Comparison of ENCODE assay signal across 23 mouse cellular contexts in genomic region chr17:73599923-73600322, GRCm38 (mm10).
A peak's percentile ranks its signal among the peaks of the same experiment; 100 is the strongest.
DNase-seq lines count a peak whose midpoint lies in the region; ATAC-seq lines count a peak whose summit lies in the region.
"Had no signal": no experiment of that assay in that cellular context is flagged by ENCODE, and none has a peak within 500 bp of the region (broad histone marks: within the 10 kb centered on the region; RNA-seq: fewer than 3 reads in every experiment).

No protein-coding gene starts in this region.

- no peak overlapping the region for H3K4me3 ChIP-seq in embryonic facial prominence, embryonic 14.5 days (ENCODE audit: low read depth, low read length)
- no peak overlapping the region for H3K4me3 ChIP-seq in embryonic facial prominence, embryonic 10.5 days
- no peak overlapping the region for H3K4me3 ChIP-seq in intestine, embryonic 14.5 days (ENCODE audit: low read depth, low read length)
- H3K4me3 ChIP-seq in intestine, embryonic 15.5 days (replicated peaks), result no peak overlapping the region
- H3K4me3 ChIP-seq: forebrain, embryonic 13.5 days; heart, embryonic 13.5 days; limb, embryonic 12.5 days; liver, embryonic 15.5 days; midbrain, embryonic 10.5 days had no signal

- H3K36me3 ChIP-seq in embryonic facial prominence, embryonic 14.5 days (ENCODE audit: control insufficient read depth, insufficient read depth, low read length), result no peaks in the 10 kb centered on the region
- no peaks in the 10 kb centered on the region for H3K36me3 ChIP-seq in embryonic facial prominence, embryonic 10.5 days (replicated peaks)
- no peaks in the 10 kb centered on the region for H3K36me3 ChIP-seq in intestine, embryonic 14.5 days (ENCODE audit: control insufficient read depth, insufficient read depth, low read length)
- H3K36me3 ChIP-seq in intestine, embryonic 15.5 days, result no peaks in the 10 kb centered on the region
- H3K36me3 ChIP-seq: heart, embryonic 13.5 days; limb, embryonic 12.5 days; liver, embryonic 15.5 days; midbrain, embryonic 10.5 days had no signal

- 53% methylated on average over 6 of the region's 6 CpGs for WGBS in embryonic facial prominence, embryonic 14.5 days
- 83% methylated on average over 6 of the region's 6 CpGs for WGBS in embryonic facial prominence, embryonic 10.5 days
- 71% methylated on average over 6 of the region's 6 CpGs for WGBS in intestine, embryonic 14.5 days
- WGBS in intestine, embryonic 15.5 days, result 76% methylated on average over 6 of the region's 6 CpGs

- H3K4me1 ChIP-seq in embryonic facial prominence, embryonic 14.5 days (ENCODE audit: control insufficient read depth, insufficient read depth, low read length), result no peaks in the 10 kb centered on the region; the same call in 1 of the 2 replicates
- no peaks in the 10 kb centered on the region for H3K4me1 ChIP-seq in embryonic facial prominence, embryonic 10.5 days
- 0 out of 2 replicates have a peak, but pooled peaks cover 2% of the 10 kb centered on the region for H3K4me1 ChIP-seq in intestine, embryonic 14.5 days (replicated peaks; ENCODE audit: control insufficient read depth, insufficient read depth, low read length)
- H3K4me1 ChIP-seq in intestine, embryonic 15.5 days (replicated peaks), result no peaks in the 10 kb centered on the region
- H3K4me1 ChIP-seq: liver, embryonic 15.5 days; midbrain, embryonic 10.5 days had no signal

- H3K27me3 ChIP-seq in embryonic facial prominence, embryonic 14.5 days (replicated peaks; ENCODE audit: control insufficient read depth, insufficient read depth, low read length), result no peaks in the 10 kb centered on the region
- H3K27me3 ChIP-seq in embryonic facial prominence, embryonic 10.5 days (replicated peaks; ENCODE audit: low read depth, poor library complexity, severe bottlenecking), result no peaks in the 10 kb centered on the region
- no peaks in the 10 kb centered on the region for H3K27me3 ChIP-seq in intestine, embryonic 14.5 days (replicated peaks; ENCODE audit: control insufficient read depth, insufficient read depth, low read length)
- H3K27me3 ChIP-seq in intestine, embryonic 15.5 days (replicated peaks), result no peaks in the 10 kb centered on the region
- H3K27me3 ChIP-seq: forebrain, embryonic 13.5 days; heart, embryonic 13.5 days; liver, embryonic 15.5 days; Patski had no signal

- no peak overlapping the region for H3K27ac ChIP-seq in embryonic facial prominence, embryonic 14.5 days (replicated peaks; ENCODE audit: low read depth, low read length)
- no peak overlapping the region for H3K27ac ChIP-seq in embryonic facial prominence, embryonic 10.5 days (replicated peaks)
- no peak overlapping the region for H3K27ac ChIP-seq in intestine, embryonic 14.5 days (ENCODE audit: low read depth)
- H3K27ac ChIP-seq in intestine, embryonic 15.5 days, result no peak overlapping the region
- H3K27ac ChIP-seq: forebrain, embryonic 13.5 days; heart, embryonic 13.5 days; limb, embryonic 12.5 days; liver, embryonic 15.5 days; midbrain, embryonic 10.5 days had no signal

- DNase-seq in embryonic facial prominence, embryonic 14.5 days (ENCODE audit: low spot score), result peak; percentile 34
- DNase-seq in embryonic facial prominence, embryonic 10.5 days (ENCODE audit: low spot score), result no peak
- DNase-seq in intestine, embryonic 14.5 days (ENCODE audit: low spot score), result peak; percentile 13
- peak; percentile 15 for DNase-seq in mesoderm, embryonic 11.5 days (ENCODE audit: low read depth, low spot score)
- DNase-seq in retina, postnatal 1 day, result peak; percentile 74
- no peak for DNase-seq in kidney, adult 11 months
- DNase-seq: adrenal gland, postnatal 10 days; cerebellum, adult 9-11 months; gastrocnemius, postnatal 10 days; heart, postnatal 10 days; kidney, postnatal 14 days; layer of hippocampus, adult 9-11 months; lung, embryonic 14.5 days; lung, postnatal 14 days; right cerebral cortex, postnatal 14 days had no signal

- no peak for ATAC-seq in embryonic facial prominence, embryonic 14.5 days (ENCODE audit: low read depth)
- no peak for ATAC-seq in intestine, embryonic 14.5 days (replicated peaks; ENCODE audit: low FRiP score, low TSS enrichment, low read depth)
- no peak for ATAC-seq in intestine, embryonic 15.5 days
- ATAC-seq: forebrain, embryonic 13.5 days; intestine, postnatal 0 days; Patski had no signal

- no peak overlapping the region for H3K9ac ChIP-seq in embryonic facial prominence, embryonic 14.5 days (ENCODE audit: low read depth, low read length)
- H3K9ac ChIP-seq in intestine, embryonic 14.5 days (ENCODE audit: low read length), result no peak overlapping the region
- H3K9ac ChIP-seq in intestine, embryonic 15.5 days, result no peak overlapping the region
- H3K9ac ChIP-seq: forebrain, embryonic 13.5 days; heart, embryonic 13.5 days; limb, embryonic 12.5 days; liver, embryonic 15.5 days; lung, embryonic 14.5 days had no signal

- no peak overlapping the region for H3K4me2 ChIP-seq in embryonic facial prominence, embryonic 14.5 days (ENCODE audit: low read depth, low read length)
- no peak overlapping the region for H3K4me2 ChIP-seq in intestine, embryonic 14.5 days (ENCODE audit: low read length)
- H3K4me2 ChIP-seq in intestine, embryonic 15.5 days (replicated peaks), result no peak overlapping the region
- H3K4me2 ChIP-seq: forebrain, embryonic 13.5 days; heart, embryonic 13.5 days; limb, embryonic 12.5 days; liver, embryonic 15.5 days; lung, embryonic 14.5 days had no signal

- no peaks in the 10 kb centered on the region for H3K9me3 ChIP-seq in embryonic facial prominence, embryonic 14.5 days (ENCODE audit: control insufficient read depth, low read length)
- H3K9me3 ChIP-seq in embryonic facial prominence, embryonic 10.5 days, result no peaks in the 10 kb centered on the region
- no peaks in the 10 kb centered on the region for H3K9me3 ChIP-seq in intestine, embryonic 14.5 days (ENCODE audit: control insufficient read depth, low read length)
- no peaks in the 10 kb centered on the region for H3K9me3 ChIP-seq in intestine, embryonic 15.5 days
- H3K9me3 ChIP-seq: forebrain, embryonic 13.5 days; heart, embryonic 13.5 days; limb, embryonic 12.5 days; liver, embryonic 15.5 days; midbrain, embryonic 10.5 days had no signal

Comparison
In these comparisons a context has a peak if more than half of its experiments do, and no peak if none do; other contexts are left out.
1. DNase-seq: peak in embryonic facial prominence, embryonic 14.5 days (single experiment), intestine, embryonic 14.5 days (single experiment), mesoderm, embryonic 11.5 days (single experiment) and retina, postnatal 1 day (single experiment); none in embryonic facial prominence, embryonic 10.5 days (single experiment) and kidney, adult 11 months (single experiment).